Mouse (Mus musculus) skeletal muscle tissue, postnatal 0 days (tissue): ENCODE data around the gene Rpap2. TPM values are rescaled to one million over a fixed set of nuclear protein-coding genes. Genes with fewer than 3 reads are reported as not detected.

Experiments
- polyA plus RNA-seq: library from polyadenylated mRNA; unstranded; fragments of >200 nt; fragmentation: Nextera tagmentation; extraction: Ambion mirVana; gene quantifications from 2 replicates; pipeline ENCODE4 v1.2.1, GENCODE M21; 2015

Gene Rpap2
- polyA plus RNA-seq = 12.9 and 13.4 TPM in 2 replicates

DNA sequence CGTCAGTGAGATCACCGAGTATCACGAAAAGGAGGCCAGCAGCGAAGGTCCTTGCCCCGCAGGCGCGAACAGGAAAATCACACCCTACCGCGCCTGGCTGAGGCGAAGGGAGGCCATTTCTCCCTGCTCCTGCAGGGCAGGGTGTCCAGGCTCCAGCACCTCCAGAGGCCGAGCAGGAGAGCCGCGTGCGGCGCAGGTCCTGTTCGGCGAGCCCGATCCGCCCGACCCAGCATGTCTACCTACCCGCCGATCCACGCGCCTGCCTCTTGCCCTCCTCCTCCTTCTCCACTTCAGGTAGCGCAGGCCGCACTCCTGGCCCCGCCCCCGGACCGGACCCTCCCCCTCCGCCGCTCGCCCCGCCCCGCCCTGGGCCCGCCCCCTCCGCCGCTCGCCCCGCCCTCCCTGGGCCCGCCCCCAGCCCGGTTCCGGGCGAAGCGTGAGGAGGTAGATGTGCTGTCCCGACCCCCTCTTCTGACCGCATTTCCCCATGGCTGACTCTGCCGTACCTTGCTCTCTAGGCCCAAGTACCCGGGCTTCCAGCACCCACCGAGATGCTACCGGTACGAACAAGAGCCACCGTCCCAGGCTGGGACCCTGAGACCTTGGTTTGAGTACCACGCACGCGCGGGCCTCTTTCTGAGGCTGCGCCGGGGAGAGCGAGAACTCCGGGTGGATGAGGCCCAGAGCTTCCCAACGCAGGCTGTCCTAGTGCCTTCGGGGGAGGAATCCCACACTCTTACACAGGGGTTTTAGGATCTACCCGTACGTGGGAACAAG lies at the start of gene Rpap2, which contains the start of gene Glmn:
TSS of gene Rpap2 (plus strand) at position 73 of the 777 bp plus-strand sequence.
TSS of gene Glmn (minus strand) at position 588 of the 777 bp plus-strand sequence.

Other genes with a start within 250 kb of the Rpap2 start
- 3.0 and 4.5 TPM in 2 replicates for gene Ephx4, start 194.6 kb upstream of the Rpap2 start, polyA plus RNA-seq
- not detected in 2 replicates for gene Lpcat2b, start 165.8 kb upstream of the Rpap2 start, polyA plus RNA-seq
- gene Btbd8, start 159.4 kb upstream of the Rpap2 start, polyA plus RNA-seq = 4.3 and 5.5 TPM in 2 replicates
- gene Gm42669, start 89.8 kb upstream of the Rpap2 start, polyA plus RNA-seq = 0.14 and 0.35 TPM in 2 replicates
- 0.04 TPM in 1 of 2 replicates, not detected in the other for gene 1700028K03Rik, start 62.7 kb upstream of the Rpap2 start, polyA plus RNA-seq
- gene Glmn, start 515 bp downstream of the Rpap2 start, polyA plus RNA-seq = 18.2 and 20.7 TPM in 2 replicates
- gene Gfi1, start 128.7 kb downstream of the Rpap2 start, polyA plus RNA-seq = 0.27 and 0.69 TPM in 2 replicates
- not detected in 2 replicates for gene Ube2d2b, start 232.7 kb downstream of the Rpap2 start, polyA plus RNA-seq